Mouse (Mus musculus): ENCODE measurements at regions not wholly inside any gene's neighbourhood (a gene's known extent, or its start where the extent isn't known, plus 50 kb on each side); places are given as distances from the start of the nearest gene placed in this dataset.

DNA sequence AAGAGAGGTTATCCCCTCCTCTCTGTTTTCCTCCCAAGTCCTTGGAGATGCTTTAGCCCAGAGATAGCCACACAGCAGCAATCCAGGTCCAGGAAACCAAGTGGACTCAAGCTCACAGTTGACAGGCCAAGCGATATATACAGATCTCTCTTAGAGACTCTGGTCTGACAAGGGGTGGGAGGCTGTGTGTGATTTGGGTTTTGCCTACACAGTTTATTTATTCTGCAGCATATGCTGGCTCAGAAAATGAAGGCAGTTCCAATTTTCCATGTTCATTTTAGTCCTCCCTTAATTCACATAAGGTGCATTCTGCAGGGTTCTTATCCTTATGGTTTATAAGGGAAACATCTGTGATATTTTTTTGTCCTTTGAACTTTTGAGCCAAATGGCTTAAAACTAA, 595.0 kb upstream of the Apob start:
- DNase-seq (ENCODE audit: low read depth) = no peak

DNA sequence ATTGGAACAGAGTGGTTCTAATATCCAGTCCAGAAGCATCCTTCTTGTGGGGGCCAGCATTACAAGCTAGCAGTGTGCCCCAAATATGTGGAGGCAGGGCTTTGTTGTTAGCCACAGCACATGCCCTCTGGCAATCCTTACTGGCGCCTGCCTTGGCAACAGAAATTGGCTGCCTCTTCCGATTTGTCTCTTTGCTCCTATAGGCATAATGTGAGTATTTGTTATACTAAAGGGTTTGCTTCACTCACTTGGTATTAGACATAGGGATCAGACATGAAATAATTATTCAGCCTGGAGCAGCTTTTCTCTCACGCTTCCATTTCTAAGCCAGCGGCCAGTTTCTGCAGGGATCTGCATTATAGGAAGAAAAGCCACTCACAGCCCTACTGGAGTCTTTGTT, 573.6 kb upstream of the Apob start:
- DNase-seq (ENCODE audit: low read depth) = no peak

DNA sequence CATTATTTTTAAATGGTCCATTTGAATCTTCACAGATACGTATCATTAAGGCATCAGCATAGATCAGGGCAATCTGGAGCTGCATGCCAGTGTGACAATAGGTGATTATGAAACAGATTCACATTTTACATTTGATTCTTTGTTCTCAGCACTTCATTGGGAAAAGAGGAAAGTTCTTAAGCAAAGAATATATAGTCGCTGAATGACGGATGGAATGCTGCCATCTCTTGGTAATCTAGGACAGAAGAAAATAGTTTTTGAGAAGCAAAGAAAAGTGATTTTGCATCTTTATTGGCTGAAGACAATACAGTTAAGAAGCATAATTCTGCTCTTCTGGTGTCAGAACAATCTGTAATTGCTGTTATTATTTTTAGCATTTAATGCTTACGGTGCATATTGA, 565.6 kb upstream of the Apob start:
- DNase-seq (ENCODE audit: low read depth) = no peak

DNA sequence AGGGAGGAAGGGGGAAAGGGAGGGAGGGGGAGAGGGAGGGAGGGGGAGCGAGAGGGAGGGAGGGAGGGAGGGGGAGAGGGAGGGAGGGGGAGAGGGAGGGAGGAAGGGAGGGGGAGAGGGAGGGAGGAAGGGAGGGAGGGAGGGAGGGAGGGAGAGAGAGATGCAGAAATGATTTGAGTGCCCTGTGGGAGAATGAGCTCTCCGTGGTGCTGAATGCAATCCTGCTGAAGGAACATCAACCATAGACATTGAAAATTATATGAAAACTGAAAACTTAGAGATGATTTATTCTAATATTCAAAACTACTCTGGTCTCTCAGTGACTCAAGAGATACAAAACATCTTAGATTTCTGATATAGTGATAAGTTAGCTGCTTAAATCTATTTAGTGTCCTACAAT, 557.2 kb upstream of the Apob start:
- DNase-seq (ENCODE audit: low read depth) = no peak

DNA sequence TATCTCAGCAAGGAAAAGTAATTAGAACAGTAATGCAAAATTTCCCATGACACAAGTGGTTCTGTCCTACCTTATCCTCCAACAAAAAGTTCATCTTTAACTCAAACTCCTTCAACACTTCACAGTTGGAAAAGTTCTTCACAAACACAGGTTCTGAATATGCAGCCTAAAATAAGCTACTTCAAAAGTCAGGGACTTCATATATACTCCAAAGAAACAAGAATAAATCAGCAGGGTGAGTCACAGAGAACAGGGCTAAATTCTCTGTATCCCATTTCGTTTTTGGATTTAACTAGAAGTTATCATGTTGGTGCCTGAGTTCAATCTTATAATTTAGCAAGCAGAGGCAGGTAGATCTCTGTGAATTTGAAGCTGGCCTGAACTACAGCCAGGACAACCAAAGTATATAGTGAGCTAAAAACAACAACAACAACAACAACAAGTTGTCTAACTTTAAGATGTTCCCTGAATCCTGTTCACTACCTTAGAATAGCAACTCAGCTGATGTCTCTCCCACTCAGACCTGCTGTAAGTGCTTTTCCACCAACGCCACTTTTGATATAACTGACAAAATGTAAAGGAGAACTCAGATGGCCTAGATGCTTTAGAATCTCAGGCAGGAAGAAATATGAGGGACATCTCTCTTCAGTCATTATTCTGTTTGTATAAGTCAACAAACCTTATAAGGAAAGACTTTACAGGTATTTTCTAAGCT, 555.5 kb upstream of the Apob start:
- no peak for DNase-seq (ENCODE audit: low read depth)

DNA sequence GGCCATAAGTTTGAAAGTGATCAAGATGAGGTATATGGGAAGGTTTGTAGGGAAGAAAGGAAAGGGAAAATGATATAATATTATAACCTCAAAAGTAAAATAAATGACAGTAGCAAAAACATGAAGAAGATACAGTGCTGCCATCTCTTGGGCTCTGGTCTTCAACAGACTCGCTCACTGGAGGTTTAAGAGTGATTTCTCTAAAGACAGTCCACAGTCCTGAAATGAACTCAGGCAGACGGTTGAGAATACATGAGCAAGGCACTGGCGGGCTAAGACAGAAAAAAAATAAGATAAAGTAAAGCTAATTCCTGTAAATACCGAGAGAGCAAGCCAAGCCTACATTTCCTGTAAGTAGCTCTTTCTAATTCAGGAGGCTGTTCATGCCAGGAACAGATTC, 546.5 kb upstream of the Apob start:
- no peak for DNase-seq (ENCODE audit: low read depth)

DNA sequence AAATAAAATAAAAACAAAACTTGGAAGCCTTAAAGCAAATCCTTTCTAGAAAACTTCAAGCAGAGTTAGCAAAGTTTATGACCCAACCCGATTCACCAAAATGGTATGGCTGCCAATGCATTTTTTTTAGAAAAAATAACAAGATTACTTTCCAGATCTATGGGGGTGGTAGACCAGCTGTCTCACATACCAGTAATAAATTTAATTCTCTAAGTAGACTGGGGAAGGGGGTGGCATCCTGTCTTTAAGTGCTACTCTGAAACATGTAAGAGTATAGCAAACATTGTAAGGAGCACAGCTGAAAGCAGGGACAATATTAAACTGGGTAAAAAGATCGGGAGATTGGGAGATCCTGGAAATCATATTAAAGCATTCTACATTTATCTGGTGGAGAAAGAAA, 532.2 kb upstream of the Apob start:
- DNase-seq (ENCODE audit: low read depth) = no peak

DNA sequence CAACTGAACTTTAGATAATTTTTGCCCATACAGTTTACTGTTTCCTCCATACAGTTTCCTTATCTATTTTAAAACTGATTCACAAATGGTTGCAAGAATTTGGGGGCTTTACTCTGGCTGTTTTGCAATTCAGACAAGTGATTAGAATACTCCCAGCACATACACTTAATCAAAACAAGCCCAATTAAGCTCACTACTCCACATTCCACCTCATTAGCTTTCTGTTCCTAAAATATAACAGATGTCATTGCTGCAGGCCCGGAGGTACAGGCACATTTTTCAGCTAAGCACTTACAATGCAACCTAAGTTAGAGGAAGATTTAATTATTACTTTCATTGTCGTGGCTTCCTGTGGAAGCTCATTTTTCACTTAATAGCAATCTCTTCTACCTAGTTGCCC, 526.9 kb upstream of the Apob start:
- no peak for DNase-seq (ENCODE audit: low read depth)

DNA sequence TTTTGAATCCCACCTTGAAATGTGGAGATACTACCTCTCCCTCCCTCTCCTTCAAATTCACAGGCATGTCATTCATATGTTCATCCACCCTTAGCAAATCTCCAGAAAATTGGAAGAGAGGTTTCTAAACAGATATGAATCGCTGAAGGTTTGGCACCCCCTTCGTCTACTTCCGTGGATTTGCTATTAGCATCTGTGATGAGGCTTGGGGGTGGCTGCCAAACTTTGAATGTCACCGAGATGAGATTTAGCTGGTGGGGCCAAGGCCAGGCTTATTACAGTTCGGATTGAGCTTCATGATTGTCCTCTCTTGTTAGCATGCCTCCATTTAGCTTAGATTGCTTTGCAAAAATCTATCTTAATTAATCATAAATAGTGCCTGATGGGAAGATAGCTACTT, 520.4 kb upstream of the Apob start:
- DNase-seq (ENCODE audit: low read depth) = no peak

DNA sequence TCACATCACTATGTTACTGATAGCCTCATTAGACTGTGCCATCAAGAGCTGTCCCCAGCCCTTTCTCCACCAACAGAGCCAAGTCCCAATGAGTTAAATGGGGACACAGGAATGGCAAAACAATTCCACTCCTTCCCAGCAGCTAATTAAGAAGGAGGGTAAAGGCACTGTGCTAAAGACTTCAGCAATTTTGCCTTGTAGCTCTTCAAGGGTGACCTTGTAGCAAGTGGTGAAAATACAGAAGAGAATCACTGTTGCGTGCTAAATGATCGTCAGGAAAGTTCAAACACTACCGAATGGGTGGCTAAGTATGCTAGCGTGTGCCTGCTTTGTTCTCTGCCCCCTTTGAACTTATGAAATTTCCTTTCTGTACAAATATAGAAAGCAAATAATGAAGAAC, 519.9 kb upstream of the Apob start:
- DNase-seq (ENCODE audit: low read depth) = no peak

DNA sequence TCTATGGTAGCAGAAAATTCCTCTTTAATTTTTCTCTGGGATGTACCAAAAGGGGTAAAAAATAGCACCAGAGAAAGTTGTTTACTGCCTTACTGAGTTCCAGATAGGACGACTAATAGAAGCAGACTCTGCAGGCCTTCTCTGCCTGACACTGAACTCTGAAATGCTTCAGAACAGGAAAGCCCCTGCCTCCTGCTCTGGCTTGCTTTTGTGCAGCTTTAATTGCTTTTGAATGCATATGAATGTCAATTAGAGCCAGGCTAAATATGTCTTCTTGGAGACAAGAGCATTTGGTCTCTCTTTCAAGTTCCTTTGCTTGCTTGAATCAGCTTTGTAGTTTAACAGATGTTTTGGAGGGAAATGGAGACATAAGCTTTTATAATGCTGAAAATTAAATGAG, 512.5 kb upstream of the Apob start:
- DNase-seq (ENCODE audit: low read depth) = no peak

DNA sequence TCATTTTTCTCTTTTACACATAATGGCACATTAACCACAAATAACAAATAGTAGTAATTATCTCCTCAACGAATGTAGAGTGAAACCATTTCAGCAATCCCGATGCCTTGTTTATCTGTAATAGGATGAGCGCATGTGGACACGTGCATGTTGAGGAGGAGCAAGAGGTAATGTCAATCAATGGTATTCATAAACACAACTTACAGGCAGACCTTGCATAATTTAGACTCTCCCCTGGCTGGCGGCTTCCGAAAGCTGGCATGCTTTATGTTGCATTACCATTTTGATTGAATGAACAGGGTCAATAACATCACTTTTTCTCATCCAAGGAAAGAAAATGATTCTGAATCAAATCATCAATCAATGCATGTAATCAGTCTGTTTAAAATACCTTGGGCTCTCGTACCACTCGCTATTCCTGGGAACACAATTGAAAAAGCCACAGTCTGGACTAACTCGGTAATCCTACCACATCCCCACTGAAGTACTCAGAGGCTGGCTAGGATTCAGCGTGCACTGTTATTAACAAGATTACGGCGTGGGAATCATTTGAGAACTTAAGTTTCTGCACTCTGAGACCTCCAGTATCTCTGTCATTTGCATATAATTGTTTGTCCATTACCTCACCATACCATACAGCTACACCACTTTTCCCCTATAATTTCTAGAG, 464.7 kb upstream of the Apob start:
- DNase-seq (ENCODE audit: low read depth) = no peak

DNA sequence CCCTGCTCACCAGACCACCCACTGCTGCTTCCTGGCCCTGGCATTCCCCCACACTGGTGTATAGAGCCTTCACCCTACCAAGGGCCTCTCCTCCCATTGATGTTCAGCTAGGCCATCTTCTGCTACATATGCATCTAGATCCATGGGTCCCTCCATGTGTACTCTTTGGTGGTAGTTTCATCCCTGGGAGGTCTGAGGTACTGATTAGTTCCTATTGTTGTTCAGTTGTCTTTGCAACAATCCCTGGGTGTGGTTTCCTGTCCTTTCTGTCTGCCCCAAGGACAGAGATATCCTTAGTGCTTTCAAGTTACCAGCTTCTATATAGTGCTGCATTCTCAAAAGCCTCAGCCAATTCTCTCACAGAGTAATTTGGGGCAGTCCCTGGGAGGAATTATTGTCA, 440.1 kb upstream of the Apob start:
- DNase-seq (ENCODE audit: low read depth) = no peak

DNA sequence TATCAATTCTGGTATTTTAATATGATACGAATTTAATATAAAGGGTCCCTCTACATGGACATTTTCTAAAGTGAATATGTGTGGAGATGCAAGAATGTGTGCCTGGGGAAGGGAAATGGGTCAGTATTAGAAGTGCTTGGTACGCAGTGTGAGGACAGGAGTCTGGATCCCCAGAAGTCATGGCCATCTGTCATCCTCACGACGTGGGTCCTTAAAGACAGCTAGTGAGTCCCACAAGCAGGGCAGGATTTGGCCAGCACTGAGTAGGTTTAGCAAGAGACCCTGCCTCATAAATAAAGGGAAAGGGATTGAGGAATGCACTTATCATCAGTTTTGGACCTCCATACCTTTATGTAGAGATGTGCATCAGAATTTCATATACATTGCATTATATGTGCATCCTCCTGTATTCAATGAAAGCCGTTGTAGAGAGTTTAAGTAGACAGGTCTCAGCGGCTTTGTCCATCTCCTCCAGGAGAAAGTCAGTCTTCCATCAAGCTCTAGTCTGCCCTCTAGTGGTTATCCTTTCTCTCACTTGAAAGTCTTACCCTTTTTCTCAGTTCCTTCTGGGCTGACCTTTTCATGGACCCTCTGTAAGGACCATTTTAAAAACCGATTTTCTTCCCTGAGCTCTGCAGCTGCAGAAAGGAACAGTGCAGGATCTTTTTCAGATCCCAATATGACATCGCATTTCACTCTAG, 434.0 kb upstream of the Apob start:
- no peak for DNase-seq (ENCODE audit: low read depth)

DNA sequence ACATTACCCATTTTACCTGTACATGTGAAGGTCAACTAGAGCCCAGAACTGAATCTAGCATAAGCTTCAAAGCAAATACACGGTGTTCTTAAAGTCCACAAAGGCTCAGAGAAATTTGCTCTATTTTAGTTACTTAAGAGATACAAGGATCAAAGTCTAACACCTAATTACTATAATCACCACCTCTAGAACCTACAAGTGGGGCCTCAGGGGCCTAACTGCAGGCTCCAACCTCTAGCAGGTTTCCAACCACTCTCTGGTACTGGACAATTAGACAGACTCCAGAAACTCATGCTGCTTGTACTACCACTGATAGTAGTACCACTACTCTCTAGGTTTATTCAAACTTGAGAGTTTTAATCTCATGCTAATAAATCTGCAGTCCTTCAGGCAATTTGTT, 428.7 kb upstream of the Apob start:
- no peak for DNase-seq (ENCODE audit: low read depth)

DNA sequence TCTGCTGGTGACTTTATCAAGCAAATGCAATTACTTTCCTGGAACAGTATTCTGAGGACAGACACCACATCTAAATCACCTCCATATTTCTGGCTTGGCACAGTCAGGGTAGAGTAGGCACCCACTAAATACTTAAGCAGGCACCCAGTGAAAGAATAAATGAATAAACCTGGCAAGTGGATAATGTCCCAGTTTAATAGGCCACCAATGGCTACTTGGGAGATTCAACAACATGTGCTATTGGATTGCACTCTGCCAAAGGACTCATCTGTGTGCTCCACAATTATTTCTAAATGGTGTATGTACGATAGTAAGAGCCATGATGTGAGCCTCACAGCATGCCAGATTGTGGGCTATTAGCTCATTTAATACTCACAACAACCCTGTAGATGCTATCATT, 417.2 kb upstream of the Apob start:
- DNase-seq (ENCODE audit: low read depth) = no peak

DNA sequence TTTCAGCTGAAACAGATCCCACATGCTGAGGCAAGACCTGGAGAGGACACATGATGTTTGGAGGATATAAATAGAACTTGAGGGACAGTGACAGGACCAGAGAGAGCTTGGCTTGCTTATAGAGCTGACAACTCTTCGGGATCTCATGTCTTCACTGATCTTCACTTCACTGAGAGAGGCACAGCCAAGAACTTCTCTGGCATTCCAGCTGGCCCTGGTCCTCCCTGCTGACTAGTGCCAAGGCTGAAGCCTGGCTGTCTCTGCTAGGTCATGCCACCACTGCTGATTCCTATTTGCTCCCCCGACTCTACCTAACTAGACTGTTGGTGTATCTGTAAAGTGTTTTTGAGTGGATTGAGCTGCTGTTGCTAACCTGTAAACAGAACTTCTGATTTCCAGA, 401.4 kb upstream of the Apob start:
- no peak for DNase-seq (ENCODE audit: low read depth)

DNA sequence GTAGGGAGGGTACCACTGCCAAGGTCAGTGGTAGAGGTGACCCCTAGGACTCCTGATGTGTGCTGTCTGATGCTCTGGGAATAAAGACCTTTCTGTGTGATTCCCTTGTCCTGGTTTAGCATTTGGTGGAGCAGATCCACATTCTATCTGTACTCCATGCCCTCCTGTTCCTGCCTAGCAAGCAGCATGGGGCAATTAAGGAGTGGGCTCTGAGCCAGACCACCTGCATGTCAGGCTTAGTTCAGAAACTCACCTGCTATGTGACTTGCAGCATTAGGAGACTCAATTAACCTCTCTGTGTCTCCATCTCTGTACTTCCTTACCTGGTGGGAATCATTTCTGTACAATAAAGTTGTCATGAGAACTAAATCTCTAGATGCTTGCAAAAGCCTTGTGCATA, 389.9 kb upstream of the Apob start:
- no peak for DNase-seq (ENCODE audit: low read depth)

DNA sequence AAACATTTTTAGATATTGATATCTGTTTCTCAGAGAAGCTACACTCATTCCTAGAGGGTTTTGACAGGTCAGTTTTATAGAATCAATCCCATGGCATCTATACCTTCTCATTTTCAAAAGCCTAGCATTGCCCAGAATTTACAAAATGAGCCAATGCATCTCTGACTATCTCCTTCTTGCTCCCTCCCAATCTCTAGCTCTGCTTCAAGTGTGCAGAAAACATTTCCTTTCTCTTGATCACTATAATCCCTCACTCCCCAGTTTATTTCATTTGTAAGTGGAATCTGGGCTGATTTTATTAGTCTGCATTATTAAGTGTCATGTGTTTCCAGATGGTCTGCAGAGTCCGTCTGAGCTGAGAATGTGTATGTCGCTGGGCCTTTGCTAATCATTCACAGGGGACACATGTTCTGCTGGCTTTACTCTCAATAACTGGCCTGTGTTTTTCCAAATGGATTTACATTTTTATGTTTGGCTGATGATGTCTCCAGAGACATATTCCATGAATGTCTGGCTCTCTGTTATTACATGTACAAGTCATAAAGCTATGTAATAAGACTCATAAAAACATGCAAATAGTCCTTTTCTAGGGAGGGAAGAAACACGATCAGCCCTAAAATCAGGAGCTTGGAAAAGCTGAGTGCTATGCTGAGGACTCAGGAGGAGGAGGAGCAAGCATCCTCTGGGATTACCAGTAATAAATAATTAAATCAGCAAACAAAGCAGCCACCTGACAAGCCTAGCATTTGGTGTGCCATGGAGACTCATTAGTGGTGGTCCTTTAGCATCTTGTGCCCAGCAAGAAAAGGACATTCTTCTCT, 366.0 kb upstream of the Apob start:
- DNase-seq (ENCODE audit: low read depth) = no peak

DNA sequence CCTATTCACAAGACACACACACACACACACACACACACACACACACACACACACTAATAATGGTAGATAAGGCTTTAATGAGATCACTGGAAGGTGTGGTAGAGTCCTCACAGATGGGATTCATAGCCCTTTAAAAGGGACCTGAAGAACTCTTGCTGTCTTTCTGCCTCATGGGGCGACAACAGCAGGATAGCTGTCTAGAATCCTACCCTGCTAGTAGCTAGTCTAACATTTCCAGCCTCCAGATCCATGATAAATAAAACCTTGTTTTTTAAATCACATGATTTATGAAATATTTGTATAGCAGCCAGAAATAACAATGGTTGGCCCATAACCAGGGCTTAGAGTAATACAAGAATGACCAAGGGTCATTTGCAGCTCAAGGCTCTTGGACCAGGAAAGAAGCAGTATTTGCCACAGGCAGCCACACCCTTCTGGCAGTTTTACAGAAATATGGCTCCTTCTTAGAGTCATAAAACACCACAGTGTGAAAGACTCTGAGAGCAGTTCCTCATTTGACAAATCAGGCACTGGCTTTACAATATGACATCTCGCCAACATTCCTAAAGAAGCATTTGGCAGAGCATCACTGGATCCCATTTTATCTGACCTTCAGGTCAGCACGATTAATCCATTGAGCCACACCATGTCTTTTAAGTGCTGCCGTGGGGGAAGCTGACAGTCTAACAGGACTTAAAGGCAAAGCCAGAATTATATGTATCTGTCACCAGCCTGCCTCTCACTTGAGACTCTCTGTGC, 340.9 kb upstream of the Apob start:
- no peak for DNase-seq (ENCODE audit: low read depth)

DNA sequence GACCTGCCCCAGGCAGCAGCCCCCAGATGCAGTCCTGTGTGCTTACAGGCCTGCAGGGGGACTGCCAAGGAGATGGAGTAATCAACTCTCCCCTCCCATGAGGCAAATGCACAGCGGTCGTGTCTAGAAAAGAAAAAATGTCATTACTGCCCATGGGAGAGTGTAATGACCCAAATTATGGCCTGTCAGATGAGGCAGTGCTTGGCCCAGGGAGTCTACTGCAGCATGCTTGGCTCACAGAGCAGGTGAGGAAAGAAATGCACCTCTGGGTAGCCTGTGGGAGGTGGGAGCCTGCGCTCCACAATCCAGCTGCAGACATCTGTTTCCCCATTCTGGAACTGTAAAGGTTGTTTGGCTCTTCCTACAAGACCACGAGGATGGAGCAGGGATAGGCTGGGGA, 339.8 kb upstream of the Apob start:
- DNase-seq (ENCODE audit: low read depth) = no peak

DNA sequence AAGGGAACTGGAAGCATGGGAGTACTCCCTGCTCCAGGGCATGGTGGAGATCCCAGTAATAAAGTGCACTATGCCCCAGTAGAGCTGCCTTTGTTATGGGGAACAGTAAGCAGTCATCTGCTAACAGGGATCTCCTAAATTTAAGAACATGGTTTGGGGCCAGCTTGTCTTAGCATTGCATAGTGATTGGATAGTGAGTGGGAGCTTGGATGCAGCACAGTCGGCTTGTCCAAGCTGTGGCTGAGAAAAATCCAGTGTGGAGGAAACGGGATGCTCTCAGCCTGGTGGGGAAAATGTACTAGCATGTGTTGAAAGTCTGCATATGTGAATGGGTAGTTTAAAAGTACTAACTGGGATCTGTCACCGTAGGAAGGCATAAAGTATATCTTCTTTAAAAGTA, 326.6 kb upstream of the Apob start:
- DNase-seq (ENCODE audit: low read depth) = no peak
